Mouse (Mus musculus): ENCODE results near the gene Polr1d. TPM values are rescaled to one million over a fixed set of nuclear protein-coding genes. Genes with fewer than 3 reads are reported as not detected.
A peak's percentile ranks its signal among the peaks of the same experiment; 100 is the strongest.

Gene Polr1d
- total RNA-seq, 2 experiments from 2014 or later, result 68.6 to 72.4 TPM

DNA sequence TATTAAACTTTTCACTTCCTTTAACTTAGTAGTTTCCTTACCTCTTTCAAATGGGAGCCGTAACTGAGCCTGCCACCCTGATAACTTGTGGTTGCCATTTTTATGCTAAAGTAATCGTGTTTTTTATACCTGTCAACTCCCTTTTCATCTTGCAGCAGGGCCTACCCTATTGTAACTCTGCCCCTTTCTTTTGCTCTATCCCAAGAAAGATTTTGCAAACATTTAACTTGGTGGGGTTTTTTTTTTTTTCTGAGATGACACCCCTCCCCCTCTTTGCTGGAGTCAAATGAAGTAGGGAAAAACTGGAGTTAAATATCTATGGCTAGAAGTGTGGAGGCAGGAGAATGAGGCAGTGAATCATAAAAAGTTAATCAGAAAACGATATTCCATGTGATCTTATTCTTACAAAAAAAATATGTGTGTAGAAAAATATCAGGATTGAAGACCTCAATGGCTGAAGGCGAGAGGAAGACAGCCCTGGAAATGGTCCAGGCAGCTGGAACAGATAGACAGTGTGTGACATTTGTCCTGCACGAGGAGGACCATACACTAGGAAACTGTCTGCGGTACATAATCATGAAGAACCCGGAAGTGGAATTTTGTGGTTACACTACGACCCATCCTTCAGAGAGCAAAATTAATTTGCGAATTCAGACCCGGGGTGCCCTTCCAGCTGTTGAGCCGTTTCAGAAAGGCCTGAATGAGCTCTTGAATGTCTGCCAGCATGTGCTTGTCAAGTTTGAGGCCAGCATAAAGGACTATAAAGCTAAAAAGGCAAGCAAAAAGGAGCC lies 1.5 kb downstream of the Polr1d start:
- DNase-seq (ENCODE audit: extremely low spot score in 1 of 2, low spot score in 1 of 2), result no peak

DNA sequence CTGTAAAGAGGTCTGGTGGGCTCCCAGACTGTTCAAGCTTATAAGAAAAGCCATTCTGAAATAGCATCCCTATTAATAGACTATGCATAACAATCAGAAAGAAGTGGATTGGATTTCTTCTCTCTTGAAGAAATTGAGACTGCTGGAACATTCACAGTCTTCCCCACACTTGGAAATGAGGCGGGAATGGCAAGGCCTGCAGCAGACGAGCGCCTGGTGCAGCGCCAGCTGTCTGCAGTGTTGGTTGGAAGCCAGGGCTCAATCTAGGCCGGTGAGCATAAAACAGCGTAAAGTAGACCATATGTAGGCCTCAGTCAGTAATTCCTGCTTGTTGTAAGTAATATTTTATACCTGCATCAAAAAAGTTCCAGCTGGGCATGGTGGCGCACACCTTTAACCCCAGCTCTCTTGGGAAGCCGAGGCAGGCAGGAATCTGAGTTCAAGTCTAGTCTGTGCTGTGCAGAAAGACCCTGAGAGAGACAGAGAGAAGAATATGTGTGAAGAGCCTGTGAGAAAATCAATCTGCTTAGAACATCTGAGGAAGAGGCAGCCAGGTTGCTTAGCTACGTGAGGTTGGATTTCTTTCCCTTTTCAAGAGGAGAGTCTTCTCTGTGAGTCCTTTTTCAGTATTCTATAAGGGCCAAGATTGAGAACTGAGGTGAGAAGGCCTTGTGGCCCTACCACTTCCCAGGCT lies 8.5 kb downstream of the Polr1d start:
- peak in 1 of 2 experiments; percentile 51 for DNase-seq (ENCODE audit: extremely low spot score in 1 of 2, low spot score in 1 of 2)

DNA sequence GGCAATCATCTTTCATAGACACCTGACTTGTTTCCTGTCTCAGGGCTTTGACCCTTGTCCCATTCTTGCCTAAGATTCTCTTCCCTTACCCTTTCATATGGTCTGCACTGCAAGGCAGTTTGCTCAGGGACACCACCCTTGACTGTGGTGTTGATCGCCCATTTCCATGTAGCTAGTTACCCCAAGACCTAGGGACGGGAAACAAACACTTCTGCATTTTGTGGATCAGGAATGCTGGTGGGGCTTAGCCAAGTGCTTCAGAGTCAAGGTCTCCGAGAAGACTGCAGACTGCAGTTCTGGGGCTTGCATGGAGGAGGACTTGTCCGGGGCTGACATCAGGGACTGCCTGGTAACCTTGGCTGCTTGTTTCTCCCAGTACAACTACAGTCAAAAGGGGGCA lies 10.0 kb downstream of the Polr1d start:
- no peak for DNase-seq (ENCODE audit: extremely low spot score in 1 of 2, low spot score in 1 of 2)

DNA sequence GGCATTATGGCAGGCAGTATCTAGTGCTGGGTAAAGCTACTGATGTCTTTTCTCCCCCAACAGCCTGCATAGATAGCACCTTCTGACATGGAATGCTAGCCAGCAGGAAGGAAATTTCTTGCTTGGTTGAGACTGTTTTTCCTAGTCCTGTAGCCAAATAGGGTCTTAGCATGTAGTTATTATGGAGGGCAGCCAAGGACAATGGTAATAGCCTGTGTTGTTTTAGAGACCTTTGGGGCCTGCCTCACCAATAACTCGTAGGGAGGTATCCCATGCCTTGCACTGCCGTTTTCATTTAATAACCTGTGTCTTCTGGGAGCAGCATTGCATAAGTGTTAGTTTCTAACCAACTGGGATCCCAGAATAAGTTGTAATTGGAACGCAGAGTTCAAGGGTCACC lies 13.0 kb downstream of the Polr1d start:
- no peak for DNase-seq (ENCODE audit: extremely low spot score in 1 of 2, low spot score in 1 of 2)

DNA sequence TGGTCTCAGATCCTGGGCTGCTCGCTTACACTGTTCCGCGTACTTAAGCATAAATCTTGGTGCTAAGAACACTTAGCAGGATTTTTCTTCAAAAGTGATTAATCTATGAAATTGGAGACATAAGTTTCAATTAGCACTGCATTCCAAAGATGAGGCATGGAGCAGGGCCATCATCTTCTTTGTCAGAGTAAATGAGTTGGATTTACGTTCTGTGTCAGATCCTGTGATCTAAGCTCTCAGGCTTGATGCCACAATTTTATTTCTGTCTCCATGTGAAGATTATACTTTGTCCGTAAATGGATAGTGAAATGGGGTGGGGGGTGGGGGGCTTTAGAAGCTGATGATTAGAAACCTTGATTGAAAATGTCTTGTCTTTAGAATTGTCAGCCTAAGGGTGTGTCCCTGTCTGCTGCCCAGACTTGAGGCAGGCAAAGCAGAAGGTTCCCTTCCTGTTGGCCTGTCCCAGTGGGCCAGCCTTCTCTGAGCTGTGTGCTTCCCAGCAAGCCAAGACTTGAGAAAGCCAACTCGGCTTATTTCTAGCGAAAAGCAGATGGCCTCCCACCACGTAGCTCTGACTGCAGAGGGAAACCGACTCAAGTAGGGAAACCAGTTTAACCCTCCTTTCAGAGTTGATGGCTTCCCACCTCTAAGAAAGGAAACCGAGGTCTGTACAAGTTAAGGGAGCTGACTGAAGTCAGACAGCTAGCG lies 13.6 kb downstream of the Polr1d start:
- no peak for DNase-seq (ENCODE audit: extremely low spot score in 1 of 2, low spot score in 1 of 2)

DNA sequence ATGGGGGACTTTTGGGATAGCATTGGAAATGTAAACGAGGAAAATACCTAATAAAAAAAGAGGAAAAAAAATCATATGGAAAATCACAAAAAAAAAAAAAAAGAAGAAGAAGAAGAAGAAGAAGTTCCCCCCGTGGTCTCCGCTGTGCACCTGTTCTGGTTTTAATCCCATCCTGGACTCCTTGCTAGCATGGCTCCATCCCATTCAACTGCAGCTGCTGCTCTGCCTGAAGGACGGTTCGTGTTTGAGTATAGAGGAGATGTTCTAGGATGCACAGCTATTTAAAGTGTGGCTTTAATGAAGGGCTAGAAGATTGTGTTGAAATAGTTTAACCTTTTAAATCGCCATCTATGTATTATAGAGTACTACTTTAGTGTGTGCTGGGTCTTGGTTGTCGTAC lies 15.6 kb downstream of the Polr1d start:
- no peak for DNase-seq (ENCODE audit: extremely low spot score in 1 of 2, low spot score in 1 of 2)

DNA sequence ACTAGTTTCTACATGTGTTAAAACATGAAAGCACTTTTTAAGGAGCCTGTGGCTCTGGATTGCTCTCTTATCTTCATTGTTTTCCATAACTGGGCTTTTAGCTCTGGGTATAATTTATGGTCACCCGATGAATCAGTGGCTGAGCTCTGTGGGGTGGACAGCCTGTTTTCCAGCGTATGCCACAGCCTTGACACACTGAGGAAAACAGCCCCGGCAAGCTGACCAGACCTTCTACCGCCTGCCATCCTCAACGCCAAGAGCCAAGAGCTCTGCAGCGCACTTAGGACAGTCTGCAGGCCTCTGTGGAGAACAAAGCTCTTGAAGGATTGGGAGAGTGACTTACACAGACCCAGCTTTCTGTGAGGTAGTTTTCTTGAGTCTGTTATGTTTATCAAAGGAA lies 17.4 kb downstream of the Polr1d start:
- no peak for DNase-seq (ENCODE audit: extremely low spot score in 1 of 2, low spot score in 1 of 2)

DNA sequence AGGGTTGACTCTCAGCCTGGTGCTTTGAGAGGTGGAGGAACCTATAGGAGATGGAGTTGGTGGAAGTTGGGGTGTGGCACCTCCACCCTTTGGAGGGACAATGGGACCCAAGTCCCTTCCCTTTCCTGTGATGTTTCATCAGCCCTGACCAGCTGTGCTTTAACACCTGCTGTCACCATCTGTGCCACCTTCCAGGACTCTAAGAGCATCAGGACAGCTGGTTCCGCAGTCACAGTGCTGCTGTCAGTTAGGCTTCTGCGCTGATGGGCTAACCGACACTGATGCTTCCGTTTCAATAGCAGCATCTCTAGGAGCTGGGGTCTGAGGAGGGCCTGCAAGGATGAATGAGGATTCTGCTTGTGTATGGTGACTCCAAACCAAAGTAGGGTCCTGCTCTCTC lies 19.7 kb downstream of the Polr1d start:
- no peak for DNase-seq (ENCODE audit: extremely low spot score in 1 of 2, low spot score in 1 of 2)

DNA sequence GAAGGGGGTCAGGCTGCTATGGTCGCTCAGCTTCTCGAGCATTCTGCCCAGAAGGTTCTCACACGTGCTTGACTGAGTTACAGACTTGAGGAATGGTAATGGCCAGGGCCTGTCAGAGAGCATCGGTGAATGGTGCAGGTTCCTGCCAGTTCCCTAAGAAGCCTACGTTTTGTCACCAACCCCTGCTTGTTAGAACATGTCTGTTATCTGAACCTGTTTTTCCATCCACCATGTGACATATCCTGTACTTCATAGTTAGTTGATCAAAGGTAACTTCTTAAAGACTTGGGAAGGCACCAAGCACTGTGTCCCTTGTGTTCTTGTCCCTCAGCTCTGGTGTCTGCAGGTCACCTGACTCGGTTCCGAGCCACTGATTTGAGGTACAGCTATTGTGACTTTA lies 21.8 kb downstream of the Polr1d start:
- DNase-seq (ENCODE audit: extremely low spot score in 1 of 2, low spot score in 1 of 2), result no peak

DNA sequence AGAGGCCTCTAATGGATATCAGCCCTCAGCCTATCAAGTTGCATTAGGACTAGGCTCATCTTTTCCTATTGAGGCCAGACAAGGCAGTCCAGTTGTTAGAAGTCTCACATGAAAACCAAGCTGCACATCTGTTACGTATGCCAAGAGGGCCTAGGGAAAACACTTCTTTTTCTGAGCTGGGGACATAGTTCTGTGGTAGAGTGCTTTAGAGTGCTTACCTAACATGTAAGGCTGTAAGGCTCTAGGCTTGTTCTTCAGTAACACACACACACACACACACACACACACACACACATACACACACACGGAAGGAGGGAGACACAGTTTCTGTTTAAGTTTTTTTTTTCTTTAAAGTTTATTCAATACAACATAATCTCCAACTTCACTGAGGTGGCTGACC lies 23.3 kb downstream of the Polr1d start:
- no peak for DNase-seq (ENCODE audit: extremely low spot score in 1 of 2, low spot score in 1 of 2)

DNA sequence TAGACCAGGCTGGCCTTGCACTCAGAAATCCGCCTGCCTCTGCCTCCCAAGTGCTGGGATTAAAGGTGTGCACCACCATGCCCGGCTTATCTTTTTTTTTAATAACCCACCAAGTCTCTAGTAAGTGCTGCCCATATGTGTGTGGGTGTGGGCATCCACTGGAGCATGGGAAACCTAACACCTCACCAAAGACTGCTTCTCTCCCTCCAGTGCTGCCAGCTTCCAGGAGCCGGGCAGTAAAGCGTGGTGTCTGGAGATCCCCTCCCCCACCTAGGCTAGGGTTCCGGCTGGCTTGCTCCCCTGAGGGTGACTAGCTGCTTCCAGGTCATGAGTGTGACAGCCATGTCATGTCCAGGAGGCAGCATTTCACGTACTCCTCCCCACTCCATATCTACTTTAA lies 25.4 kb downstream of the Polr1d start:
- DNase-seq (ENCODE audit: extremely low spot score in 1 of 2, low spot score in 1 of 2), result no peak

DNA sequence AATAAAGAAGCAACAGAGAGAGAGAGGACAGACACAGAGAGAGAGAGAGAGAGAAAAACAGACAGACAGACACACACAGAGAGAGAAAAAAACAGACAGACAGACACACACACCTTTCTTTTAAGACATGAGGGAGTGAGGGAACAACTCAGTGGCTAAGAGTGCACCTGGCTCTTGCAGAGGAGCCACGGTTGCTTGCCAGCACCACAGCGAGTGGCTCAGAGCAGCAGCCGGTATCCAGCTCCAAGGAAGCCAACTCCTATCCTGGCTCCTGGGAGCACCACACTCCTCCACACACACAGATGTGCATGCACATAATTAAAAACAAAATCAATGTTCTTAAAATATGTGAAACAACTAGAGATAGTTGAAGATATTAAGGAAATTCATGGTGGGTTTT lies 30.4 kb downstream of the Polr1d start:
- no peak for DNase-seq (ENCODE audit: extremely low spot score in 1 of 2, low spot score in 1 of 2)

DNA sequence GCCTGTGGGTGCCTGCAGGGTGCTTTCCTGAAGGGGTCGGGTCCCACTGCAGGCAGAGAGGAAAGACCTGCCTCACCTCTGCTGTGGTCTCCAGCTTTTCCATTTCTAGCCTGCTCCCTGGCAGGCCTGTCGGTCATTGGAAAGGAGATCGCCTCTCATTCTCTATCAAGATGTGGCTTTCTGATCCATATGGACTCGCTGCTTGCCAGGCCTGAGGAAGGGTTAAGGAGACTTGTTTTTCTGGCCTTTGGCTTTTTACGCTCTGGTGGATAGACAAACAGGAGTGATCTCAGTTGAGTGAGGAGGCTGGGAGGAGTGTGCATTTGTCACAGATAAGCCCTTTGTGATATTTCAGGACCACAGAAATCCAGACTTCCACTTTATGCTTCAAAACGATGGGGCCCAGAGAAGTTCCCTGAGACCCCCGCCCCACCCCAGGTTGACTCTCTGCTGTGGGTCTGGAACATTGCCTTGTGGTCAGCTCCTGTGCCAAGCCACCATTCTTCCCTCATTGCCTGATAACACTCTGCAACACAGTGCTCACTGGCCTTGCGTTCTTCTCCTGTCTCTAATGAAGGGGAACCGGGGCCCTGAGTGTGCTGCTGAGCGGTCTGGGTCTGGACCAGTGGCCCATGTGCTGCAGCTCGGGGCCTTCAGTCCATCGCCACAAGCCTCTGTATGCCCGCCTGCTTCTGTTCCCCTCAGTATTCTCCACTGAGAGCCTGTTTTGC lies 32.2 kb downstream of the Polr1d start:
- no peak for DNase-seq (ENCODE audit: extremely low spot score in 1 of 2, low spot score in 1 of 2)

DNA sequence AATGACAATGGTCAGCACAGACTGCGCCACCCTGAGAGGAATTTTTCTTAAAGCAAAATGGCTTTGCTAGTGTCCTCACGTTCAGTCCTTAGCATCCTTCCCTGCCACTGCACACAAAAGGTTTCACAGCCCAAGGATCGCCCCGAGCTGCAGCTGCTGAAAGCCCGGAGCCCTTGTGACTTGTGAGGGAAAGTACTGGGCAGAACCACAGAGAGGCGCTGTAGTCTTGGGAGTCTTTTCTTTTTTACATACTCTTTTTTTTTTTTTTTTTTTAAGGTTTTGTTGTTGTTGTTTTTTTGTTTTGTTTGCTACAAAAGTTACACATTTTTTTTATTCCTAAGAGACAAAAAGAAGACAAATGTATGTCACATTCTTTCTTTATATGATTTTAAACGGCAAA lies 37.9 kb downstream of the Polr1d start:
- no peak for DNase-seq (ENCODE audit: extremely low spot score in 1 of 2, low spot score in 1 of 2)

DNA sequence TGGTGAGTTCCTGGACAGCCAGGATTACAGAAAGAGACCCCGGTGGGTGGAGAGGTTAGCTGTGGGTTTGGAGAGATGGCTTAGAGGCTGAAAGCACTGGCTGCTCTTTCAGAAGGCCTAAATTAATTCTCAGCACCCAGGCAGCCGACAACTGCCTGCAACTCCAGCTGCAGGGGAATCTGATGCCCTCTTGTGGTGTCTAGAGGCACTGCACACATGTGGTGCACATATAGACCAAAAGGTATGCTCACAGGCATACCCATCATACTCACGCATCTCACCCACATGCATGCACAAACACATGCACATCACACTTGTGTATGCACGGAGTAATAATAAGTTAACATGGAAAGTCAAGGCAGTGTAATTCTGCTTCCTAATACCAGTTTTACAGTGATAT lies 38.8 kb downstream of the Polr1d start:
- no peak for DNase-seq (ENCODE audit: extremely low spot score in 1 of 2, low spot score in 1 of 2)

DNA sequence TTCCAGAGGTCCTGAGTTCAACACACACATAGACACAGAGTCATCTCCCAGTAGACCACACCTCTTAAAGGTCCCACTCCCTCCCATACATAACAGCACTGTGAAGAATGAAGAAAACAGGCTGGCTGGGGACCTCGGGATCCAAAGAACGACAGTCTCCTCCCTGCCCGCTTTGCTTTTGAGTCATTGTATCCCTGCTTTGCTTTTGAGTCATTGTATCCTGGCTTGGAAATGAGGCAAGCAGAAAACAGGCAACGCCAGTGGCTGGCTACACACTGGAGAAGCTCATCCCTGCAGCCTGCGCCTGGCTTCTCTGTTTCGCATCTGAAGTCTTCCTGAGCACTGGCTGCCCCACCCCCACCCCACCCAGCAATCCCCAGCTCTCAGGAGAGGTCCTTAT lies 40.2 kb downstream of the Polr1d start:
- no peak for DNase-seq (ENCODE audit: extremely low spot score in 1 of 2, low spot score in 1 of 2)

DNA sequence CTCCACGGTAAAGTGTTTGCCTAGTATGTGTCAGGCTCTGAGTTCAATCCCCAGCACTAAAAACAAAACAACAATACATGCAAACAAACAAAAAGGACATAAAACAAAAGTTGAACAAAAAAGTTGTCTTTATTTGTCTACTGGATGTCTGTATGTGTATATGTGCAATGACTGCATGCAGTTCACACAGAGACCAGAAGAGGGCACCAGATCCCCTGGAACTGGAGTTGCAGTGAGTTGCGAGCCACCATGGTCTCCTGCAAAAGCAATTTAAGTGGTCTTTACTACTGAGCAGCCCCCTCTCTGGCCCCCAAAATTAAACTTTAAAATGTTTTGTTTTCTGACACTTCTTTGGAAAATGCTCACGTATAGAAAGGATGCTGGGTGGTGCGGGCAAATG lies 44.3 kb downstream of the Polr1d start:
- no peak for DNase-seq (ENCODE audit: extremely low spot score in 1 of 2, low spot score in 1 of 2)

DNA sequence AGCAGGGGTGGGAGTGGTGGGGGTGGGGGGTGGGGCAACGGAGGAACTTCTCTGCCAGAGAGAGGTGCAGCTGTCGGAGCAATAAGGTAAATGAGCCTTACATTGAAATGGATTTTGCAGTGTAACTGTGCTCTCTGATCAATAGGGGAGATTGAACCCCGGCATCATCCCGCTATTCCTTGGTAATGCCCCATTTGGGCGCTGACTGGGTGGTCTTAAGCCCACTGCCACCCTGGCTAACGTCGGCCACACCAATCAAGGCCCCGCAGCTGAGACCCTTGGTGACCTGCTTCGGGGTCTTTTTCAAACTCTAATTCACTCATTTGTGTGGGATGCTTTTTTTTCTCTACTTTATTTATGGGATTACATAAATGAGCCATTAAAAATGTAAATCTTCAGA lies 47.9 kb downstream of the Polr1d start:
- no peak for DNase-seq (ENCODE audit: extremely low spot score in 1 of 2, low spot score in 1 of 2)

DNA sequence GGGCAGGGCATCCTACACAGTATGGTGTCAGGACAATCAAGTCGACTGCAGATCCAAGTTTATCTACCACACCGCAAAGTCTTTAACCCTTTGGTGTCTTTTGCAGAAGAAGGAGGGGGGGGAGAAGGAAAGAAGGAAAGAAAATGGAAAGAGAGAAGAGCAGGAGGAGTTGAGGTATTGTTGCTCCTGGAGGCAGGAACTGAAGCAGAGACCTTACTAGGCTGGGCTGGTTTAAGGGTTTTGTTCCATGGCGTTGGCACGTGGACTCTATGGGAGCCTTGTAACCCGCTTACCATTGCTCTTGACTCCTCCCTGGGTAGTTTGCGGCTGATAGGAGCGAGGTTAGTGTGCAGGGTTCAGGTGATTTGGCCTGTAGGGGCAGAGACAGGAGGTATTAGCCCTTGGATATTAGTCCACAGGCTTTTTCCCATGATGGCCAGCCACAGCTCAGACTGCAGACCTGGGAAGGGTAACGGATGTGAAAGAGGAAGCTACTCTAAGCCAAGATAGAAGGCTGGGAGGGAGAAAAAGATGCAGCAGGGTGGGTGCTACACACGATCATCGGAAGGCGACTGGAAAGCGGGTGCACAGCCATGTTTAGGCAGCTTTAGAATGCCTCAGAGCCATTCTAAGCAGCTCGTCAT lies 48.8 kb downstream of the Polr1d start:
- DNase-seq (ENCODE audit: extremely low spot score in 1 of 2, low spot score in 1 of 2), result no peak

DNA sequence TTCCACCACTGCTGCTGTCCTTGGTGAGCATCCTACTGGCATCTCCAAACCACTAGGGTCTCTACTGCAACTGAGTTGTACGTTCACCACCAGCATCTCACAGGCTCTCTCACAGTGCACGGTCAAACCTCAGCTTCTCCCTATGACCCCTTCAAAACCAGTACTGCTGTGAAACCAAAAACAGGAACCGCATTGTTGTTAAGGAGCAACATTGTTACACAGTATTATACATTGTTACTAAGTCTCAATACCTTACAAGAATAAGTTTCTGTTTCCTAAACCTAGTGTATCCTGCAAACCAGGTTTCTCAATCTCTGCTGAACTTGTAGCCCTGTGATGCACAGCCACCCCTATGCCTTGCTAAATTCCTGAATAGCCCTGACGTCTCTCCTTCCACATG lies 51.0 kb downstream of the Polr1d start:
- no peak for DNase-seq (ENCODE audit: extremely low spot score in 1 of 2, low spot score in 1 of 2)
